Mouse (Mus musculus) spleen, adult 2 months (tissue): ENCODE data around the gene Brd3. TPM values are rescaled to one million over a fixed set of nuclear protein-coding genes. Genes with fewer than 3 reads are reported as not detected.
"Not testable (repeated sequence)": the region's sequence is repeated elsewhere in the genome, so short reads cannot be mapped to it uniquely, and the experiment has no call there.

Source experiments
- DNase-seq, 2 experiments: peaks; one replicate each; pipeline versions ENCODE4 v3.0.0 to v3.0.0-alpha.2; 2012 to 2021; ENCODE audit warnings: low spot score in 2 of 2, low read depth in 1 of 2
- H3K27ac ChIP-seq: fragments of 200-500 bp; 2 replicates; pipeline ENCODE4 v1.5.1; 2012; ENCODE audit warnings: low read length, inconsistent platforms; ENCODE audit not compliant: insufficient read depth
- H3K27me3 ChIP-seq: fragments of 200-500 bp; 2 replicates; pipeline ENCODE4 v1.6.1; 2012; ENCODE audit warnings: mild to moderate bottlenecking, moderate library complexity, low read length, inconsistent platforms; ENCODE audit not compliant: control insufficient read depth, insufficient read depth
- H3K36me3 ChIP-seq: fragments of 200-500 bp; 2 replicates; pipeline ENCODE4 v1.6.1; 2012; ENCODE audit warnings: mild to moderate bottlenecking, low read length, inconsistent platforms; ENCODE audit not compliant: control insufficient read depth, insufficient read depth
- H3K4me1 ChIP-seq: fragments of 200-500 bp; 2 replicates; pipeline ENCODE4 v1.6.1; 2011; ENCODE audit warnings: inconsistent platforms; ENCODE audit not compliant: control insufficient read depth, insufficient read depth, insufficient read length
- H3K4me3 ChIP-seq: fragments of 200-500 bp; 2 replicates; pipeline ENCODE4 v1.5.1; 2011; ENCODE audit warnings: mild to moderate bottlenecking, inconsistent platforms; ENCODE audit not compliant: insufficient read depth, insufficient read length; ENCODE audit errors: extremely low read depth
- CTCF ChIP-seq: fragments of 200-500 bp; IDR thresholded peaks from 2 replicates; pipeline ENCODE4 v1.5.1; 2011; ENCODE audit warnings: mild to moderate bottlenecking, inconsistent platforms; ENCODE audit not compliant: insufficient read depth, insufficient read length, insufficient replicate concordance; ENCODE audit errors: extremely low read depth
- POLR2A ChIP-seq: fragments of 200-500 bp; IDR thresholded peaks from 2 replicates; pipeline ENCODE4 v1.6.1; 2011; ENCODE audit warnings: low read depth, low read length, inconsistent platforms
- WGBS: fragments of 180-500 bp; shearing (Covaris S2); methylation state at CpG from one replicate; pipeline ENCODE4 v1.1.7; 2018; 5-methylcytosine and 5-hydroxymethylcytosine counted together
- polyA plus RNA-seq: library from polyadenylated mRNA; depleted of rRNA; stranded (reverse); fragments of >200 nt; gene quantifications from 2 replicates; pipeline ENCODE4 v1.2.3, GENCODE M21; 2012; rRNA removed

Brd3 gene
- polyA plus RNA-seq, result 18.2 and 23.7 TPM in 2 replicates

DNA sequence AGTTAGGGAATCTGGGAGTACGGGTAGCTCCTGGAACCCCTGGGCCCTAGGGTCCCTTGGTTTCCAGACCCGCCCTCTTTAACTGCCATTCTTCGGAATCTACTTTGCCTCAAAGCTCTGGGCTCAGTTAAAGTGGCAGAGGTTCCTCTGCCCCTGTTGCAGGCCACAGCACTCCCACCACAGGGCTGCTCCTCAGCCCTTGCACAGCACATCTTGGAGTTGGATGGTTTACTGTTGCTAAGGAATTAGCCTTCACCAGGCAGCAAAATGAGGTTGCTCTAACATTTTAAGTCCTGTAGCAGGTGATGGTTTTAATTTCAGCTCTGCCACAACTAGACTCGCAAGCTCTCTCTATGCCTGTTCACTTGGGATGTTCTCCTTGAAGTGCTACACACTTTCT is at the start of gene Brd3:
Gene Brd3 (minus strand): TSS at position 101 of the 400 bp plus-strand sequence.
- no peak within 1 kb of the TSS for H3K27ac ChIP-seq
- no peak within 1 kb of the TSS for H3K4me3 ChIP-seq
- H3K4me1 ChIP-seq, result 0 out of 2 replicates have a peak, but pooled peaks cover 4% of the 10 kb centered on the region

DNA sequence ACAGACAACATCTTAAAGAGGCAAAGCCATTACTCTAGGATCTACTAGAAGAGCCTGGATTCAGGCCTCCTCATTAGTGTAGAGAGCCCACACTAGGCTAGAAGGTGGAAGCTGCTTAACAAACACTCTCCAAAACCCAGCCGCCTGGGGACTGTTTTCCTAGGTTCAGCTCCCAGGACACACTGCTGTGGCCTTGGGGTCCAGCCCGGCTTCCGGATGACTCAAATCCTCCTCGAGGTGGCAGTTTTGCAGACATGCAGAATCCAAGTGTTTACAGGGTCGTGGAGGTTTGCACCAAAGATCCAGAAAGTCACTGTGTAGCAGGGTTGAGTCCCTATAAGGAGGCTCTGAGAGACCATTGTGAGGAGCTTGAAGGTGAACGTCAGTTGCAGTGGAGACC is 49.5 kb upstream of the Brd3 start:
- Histone ChIP-seq H3K27me3 (no peaks in the 10 kb centered on the region), H3K4me3 (no peak overlapping the region), H3K4me1 (no peaks in the 10 kb centered on the region), H3K27ac (no peak overlapping the region), H3K36me3 (no peaks in the 10 kb centered on the region)
- TF ChIP-seq POLR2A (no peak), CTCF (no peak)
- WGBS, result 88% methylated on average over 6 of the region's 6 CpGs
- DNase-seq, result no peak

More for the DNA sequence above, at the start of gene Brd3:
- DNase-seq, result no peak
- WGBS, result 96% methylated on average over 4 of the region's 4 CpGs
- TF ChIP-seq CTCF (no peak), POLR2A (no peak)
- H3K36me3 ChIP-seq, result no peaks in the 10 kb centered on the region
- H3K27me3 ChIP-seq, result no peaks in the 10 kb centered on the region

DNA sequence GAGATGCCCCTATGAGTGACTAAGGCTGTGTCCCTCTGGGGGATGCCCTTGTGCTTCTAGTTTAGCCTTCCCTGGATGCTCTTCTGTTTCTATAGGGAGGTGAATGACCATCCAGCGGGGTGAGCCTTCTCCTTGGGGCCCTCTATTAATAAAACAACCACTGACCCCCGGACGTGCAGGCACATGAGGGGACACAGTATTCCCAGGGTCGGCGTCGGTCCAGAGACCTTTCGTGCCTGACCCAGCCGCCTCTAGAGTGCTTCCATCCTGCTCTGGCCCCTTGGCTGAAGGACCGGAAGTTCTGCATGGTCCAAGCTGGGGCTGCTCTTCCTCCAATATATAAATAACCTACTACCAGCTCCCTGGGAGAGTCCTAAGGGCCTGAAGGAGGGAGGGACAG is 46.8 kb upstream of the Brd3 start:
- 76% methylated on average over 9 of the region's 9 CpGs for WGBS
- H3K4me1 ChIP-seq, result no peaks in the 10 kb centered on the region
- no peak for DNase-seq
- no peaks in the 10 kb centered on the region for H3K36me3 ChIP-seq
- H3K27me3 ChIP-seq, result no peaks in the 10 kb centered on the region
- peak overlapping the region; percentile 35; the same call in 1 of the 2 replicates for H3K27ac ChIP-seq
- H3K4me3 ChIP-seq, result no peak overlapping the region
- TF ChIP-seq CTCF (no peak), POLR2A (no peak)

DNA sequence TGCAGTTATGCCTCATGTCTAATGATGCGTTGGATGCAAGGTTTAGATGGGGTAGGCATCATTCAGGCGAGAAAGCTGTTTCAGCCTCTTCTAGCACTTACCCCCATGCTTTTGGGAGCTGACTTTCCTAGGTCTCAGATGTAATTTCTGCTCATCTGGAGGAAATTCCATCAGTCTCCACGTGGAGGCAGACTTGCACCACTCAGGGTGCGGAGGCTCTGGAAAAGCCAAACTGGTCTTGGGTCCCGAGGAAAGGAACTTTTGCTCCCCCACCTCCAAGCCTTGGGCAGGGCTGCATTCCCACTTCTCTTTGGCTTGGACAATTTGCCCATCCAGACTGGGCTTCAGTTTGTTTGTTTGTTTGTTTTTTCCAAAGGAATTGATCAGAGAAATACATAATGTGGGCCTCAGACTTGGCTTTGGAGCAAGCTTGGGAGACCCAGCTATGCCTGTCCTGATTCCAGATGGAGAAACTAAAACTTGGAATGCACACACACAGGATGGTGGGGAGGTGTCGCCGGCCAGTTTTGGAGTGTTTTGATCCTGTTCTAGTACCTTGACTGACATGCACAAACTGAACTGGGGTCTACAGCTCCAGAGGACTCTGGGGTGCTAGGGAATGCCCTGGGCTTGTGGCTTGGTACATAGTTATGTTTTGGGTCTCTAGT is 45.3 kb upstream of the Brd3 start:
- no peak overlapping the region for H3K27ac ChIP-seq
- DNase-seq, result peak in 1 of 2 experiments; percentile 22

DNA sequence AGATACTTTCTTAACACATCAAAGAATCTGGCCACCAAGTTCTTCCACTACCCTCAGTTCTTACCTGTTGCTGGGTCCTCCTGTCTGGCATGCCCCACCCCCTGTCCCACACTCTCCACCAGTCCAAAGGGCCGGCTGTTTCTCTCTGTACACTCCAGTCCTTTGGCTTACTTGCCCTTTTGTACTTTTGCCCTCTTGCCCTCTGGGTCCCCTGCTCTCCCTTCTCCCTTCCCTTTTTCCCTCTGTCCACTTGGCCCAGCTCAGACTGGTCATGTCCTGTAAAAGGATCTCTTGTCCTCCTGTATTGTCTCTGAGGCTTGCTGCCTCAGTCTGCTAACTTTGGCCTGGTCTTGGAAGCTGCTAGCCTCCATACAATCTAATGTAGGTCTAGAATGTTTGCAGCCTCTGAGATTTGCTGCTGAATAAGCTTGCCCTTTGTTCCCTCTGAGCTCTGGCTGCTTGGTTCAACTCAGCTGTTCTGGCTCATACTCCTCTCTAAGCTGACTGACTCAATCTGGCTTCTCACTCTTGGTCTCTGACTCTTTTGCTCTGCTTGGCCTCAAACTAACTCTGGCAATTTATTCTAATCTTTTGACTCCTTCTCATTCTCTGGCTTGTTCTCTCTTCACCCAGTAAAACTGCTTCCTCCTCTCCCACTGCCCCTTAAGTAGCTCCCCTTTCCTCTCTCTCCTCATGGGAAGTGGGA is 41.4 kb upstream of the Brd3 start:
- no peak for DNase-seq
- no peaks in the 10 kb centered on the region for H3K4me1 ChIP-seq
- no peaks in the 10 kb centered on the region for H3K36me3 ChIP-seq
- no peak overlapping the region for H3K27ac ChIP-seq
- H3K27me3 ChIP-seq, result no peaks in the 10 kb centered on the region
- WGBS, result 83% methylated on average over 1 of the region's 1 CpGs
- no peak for TF ChIP-seq POLR2A
- no peak for TF ChIP-seq CTCF
- H3K4me3 ChIP-seq, result no peak overlapping the region

More for the DNA sequence above, 45.3 kb upstream of the Brd3 start:
- H3K4me1 ChIP-seq, result no peaks in the 10 kb centered on the region
- H3K27me3 ChIP-seq, result no peaks in the 10 kb centered on the region
- H3K36me3 ChIP-seq, result no peaks in the 10 kb centered on the region
- WGBS, result 31% methylated on average over 7 of the region's 7 CpGs
- TF ChIP-seq CTCF (peak; percentile 45; the same call in 1 of the 2 replicates), POLR2A (no peak)
- no peak overlapping the region for H3K4me3 ChIP-seq

DNA sequence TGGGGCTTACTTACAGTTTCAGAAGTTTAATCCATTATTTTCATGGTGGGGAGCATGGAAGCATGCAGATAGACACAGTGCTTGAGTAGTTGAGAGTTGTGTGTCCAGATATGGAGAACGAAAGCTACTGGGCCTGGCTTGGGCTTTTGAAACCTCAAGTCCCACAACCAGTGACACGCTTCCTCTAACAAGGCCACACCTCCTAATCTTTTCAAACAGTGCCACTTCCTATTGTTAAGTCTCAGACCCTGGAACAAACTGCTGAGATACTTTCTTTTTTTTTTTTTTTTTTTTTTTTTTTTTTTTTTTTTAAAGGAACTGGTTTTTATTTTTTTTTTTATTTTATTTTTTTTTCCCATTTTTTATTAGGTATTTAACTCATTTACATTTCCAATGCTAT is 40.5 kb upstream of the Brd3 start:
- no peak for DNase-seq
- no peaks in the 10 kb centered on the region for H3K36me3 ChIP-seq
- H3K27ac ChIP-seq, result no peak overlapping the region
- WGBS, result 88% methylated on average over 2 of the region's 2 CpGs
- TF ChIP-seq POLR2A, result no peak
- TF ChIP-seq CTCF, result no peak
- H3K4me1 ChIP-seq, result no peaks in the 10 kb centered on the region
- no peak overlapping the region for H3K4me3 ChIP-seq
- no peaks in the 10 kb centered on the region for H3K27me3 ChIP-seq

DNA sequence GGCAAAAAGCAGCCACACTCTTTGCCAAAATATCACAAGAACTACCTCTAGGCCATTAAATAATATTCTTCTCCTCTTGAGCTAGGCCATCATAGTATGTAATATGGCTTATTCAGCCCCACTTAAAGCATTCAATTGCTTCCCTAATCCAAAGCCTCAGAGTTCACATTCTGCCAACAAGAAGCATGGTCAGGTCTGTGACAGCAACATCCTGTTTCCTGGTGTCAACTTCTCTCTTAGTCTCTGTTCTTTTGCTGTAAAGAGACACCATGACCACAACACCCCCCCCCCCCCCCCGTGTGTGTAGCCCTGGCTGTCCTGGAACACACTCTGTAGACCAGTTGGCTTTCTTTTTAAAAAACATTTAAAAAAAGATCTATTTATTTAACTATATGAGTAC is 39.9 kb upstream of the Brd3 start:
- no peak for TF ChIP-seq CTCF
- no peak for TF ChIP-seq POLR2A
- no peak overlapping the region for H3K27ac ChIP-seq
- no peaks in the 10 kb centered on the region for H3K27me3 ChIP-seq
- H3K4me3 ChIP-seq, result no peak overlapping the region
- no peaks in the 10 kb centered on the region for H3K4me1 ChIP-seq
- no peaks in the 10 kb centered on the region for H3K36me3 ChIP-seq
- no peak for DNase-seq
- WGBS, result 20% methylated on average over 1 of the region's 1 CpGs

DNA sequence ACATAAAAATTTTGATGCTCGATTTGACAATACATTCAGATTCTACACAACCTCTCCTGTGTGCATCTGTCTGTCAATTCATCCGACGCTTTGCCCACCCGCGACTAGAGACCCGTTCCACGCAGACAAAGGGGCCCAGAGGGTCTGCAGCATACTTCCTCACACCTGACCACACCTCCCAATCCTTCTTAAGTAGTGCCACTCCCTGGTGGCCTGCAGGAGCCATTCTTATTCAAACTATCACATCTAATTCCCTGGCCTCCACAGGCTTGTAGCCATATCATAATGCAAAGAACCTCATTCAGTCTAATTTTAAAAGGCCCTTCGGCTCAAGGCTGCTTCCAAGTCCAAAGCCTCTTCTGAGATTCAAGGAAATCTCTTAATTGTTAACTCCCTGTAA is 38.6 kb upstream of the Brd3 start:
- not testable (repeated sequence) for DNase-seq

DNA sequence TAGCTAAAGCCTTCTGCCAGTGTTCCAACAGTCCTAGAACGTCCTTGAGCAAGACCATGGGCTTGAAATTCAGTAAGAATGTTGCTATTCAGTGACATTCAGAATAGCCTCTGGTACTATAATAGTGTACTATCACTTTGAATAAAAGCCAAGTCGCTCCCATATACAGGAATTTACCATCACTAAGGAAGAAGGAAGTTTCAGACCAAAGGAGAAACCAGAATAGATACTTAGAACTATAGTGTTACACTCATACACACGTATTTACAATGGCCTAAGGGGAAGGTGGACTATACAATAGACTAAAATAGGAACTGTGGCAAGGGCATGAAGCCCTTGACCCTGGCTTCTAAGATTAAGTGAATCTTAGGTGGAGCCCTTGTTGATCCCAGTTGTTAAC is 38.1 kb upstream of the Brd3 start:
- not testable (repeated sequence) for H3K27me3 ChIP-seq, H3K27ac ChIP-seq, H3K4me3 ChIP-seq, DNase-seq, H3K36me3 ChIP-seq, H3K4me1 ChIP-seq
- whole genome bisulfite sequencing, result 85% methylated on average over 3 of the region's 3 CpGs

More for the DNA sequence above, 38.6 kb upstream of the Brd3 start:
- not testable (repeated sequence) for H3K4me1 ChIP-seq, H3K36me3 ChIP-seq, H3K27ac ChIP-seq, H3K4me3 ChIP-seq, H3K27me3 ChIP-seq
- WGBS, result 92% methylated on average over 8 of the region's 8 CpGs
